Mouse (Mus musculus) monocyte, adult 2 months (primary cell): ENCODE measurements around the gene Cyba.

Experiments used
- DNase-seq, 2 experiments: peaks; one replicate each; pipeline ENCODE4 v3.0.0; 2022; ENCODE audit warnings: low spot score in 2 of 2, low read depth in 1 of 2

The Cyba gene

DNA sequence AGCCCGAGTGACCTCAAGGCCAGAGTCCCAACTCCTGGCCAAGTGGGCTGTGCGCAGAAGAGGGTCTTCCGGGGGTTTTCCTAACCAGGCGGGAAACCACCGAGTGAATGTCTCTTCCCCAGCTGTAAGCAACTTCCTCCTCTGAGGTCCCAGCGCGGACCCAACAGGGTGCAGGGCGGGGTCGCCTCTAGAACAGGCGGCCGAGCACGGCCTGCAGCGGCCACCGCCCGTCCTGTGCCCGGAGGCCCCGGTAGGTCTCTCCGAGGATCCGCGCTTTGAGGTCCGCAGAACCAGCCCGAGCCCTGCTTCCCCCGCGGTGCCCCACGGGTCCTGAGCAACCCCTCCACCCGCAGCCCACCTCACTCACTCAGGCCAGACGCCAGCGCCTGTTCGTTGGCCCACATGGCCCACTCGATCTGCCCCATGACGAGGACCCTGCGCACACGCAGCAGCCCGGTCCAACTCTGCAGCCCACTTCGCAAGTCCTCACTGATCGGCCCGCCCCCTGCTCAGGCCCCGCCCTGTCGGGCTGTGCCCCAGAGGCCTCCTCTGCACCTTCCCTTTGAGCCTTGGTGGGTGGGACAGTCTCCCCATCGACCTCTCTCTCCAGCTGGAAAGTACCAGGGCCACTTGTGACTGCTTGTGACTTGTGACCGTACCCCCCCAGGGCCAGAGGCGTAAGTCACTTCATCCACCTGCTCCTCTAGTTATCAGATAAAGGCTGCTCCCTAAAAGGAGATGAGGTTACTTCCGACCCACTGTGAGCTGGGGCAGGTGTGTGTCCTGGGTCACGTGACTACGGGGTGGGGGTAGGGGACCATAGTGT lies at the start of gene Cyba:
TSS of gene Cyba (minus strand) at position 488 of the 826 bp plus-strand sequence.
- peak; percentile 77 to 86 for DNase-seq

DNA sequence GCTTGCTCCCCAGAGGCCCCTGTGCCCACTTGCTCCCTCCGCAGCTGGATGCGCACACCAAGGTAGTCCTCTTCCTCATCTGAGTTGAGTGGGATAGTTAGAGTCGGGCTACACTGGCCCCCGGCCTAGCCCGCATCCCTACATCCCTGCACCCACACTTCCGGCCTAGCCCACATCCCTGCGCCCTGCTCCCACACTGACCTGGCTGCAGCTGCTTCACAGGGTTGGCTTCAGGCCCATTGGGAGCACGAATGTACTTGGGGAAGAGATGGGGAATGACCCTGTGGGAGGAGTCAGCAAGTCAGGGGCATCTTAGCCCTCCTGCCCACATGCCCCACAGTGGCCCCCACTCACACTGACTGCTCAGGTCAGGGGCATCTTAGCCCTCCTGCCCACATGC lies 49.7 kb upstream of the Cyba start:
- no peak for DNase-seq

DNA sequence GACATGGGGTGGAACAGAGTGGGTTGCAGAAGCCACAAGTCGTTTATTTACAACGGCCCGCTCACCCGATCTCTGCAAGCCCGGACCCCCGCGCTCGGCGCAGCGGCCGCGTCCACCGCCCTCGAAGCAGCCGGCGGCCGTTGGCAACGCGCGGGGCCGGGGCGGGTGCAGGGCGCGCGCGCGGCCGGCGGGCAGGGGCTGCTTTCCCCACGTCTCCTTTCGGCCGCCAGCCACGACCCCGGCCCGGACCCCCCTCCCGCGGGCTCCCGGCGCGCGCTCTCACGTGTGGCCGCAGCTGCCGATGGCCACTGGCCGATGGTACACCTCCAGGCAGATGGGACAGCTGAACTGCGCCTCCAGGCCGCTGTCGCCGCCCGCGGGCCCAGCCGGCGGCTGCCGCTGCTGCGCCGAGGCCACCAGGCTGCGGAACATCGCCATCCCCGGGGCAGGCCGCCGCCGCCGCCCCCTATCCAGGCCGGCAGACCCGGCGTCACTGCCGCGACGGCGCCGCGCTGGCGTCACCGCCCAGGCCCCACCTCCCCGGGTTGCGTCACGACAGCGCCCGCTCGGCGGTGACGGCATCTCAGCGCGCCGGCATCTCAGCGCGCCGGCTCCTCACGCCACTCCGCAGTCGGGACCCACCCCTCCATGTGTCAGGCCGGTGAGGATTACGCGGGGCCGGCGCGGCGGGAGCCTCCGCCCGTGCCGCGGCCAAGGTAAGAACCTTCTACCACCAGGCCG lies 43.0 kb upstream of the Cyba start, which contains the start of the genes Rnf166 and Ctu2:
TSS of gene Rnf166 (minus strand) at position 485 of the 741 bp plus-strand sequence.
TSS of gene Ctu2 (plus strand) at position 564 of the 741 bp plus-strand sequence.
- DNase-seq = peak; percentile 73 to 91

DNA sequence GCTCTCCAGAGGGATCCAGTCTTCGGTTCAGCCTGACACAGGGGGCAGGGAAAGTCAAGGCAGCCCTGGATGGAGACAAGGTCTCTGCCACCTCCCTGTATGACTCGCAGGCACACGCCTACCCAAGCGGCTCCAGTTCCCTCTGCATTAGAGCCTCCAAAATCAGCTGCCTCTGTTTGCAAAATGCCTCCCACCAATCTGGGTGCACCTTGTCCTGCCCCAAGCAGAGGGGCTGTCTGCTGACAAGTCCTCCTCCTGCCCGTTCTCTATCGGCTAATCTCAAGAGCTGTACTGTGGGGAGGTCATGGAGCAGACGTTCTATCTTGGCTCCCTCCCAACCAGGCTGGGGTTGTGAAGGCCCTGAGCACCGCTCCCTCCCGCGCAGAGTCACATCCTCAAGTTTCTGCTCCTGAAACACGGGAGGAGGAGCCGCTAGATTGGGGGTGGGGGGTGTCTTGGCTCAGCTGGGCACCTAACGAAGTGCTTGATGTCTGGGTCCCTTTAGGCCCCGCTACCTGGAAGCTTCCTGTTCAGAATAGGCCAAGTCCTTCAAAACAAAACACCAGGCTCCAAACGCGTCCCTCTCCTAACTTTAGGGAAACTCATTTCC lies 42.3 kb upstream of the Cyba start:
- no peak for DNase-seq

DNA sequence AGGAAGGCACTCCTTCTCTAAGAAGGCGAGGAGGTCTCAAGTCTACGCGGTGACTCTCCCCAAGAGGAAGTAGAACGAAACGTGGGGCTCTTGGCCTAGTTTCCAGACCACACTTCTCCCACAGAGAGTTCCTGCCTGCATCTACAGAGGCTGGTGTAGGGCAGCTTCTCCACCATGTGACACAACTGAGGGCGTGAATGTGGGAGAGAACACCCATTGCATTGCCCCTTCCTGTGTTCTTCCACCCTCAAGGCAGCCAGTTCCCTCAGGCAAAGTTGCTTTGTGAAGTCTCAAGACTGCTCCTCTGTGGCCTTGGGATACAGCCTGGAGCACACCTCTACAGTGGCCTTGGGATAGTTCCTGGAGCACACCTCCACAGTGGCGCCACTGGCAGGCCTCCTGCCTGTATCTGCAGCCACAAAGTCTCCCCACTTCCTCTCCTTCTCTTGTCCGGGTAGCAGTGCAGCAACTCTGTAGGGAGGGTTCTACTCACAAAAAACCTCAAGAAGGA lies 41.2 kb upstream of the Cyba start:
- DNase-seq = peak; percentile 33 to 52

DNA sequence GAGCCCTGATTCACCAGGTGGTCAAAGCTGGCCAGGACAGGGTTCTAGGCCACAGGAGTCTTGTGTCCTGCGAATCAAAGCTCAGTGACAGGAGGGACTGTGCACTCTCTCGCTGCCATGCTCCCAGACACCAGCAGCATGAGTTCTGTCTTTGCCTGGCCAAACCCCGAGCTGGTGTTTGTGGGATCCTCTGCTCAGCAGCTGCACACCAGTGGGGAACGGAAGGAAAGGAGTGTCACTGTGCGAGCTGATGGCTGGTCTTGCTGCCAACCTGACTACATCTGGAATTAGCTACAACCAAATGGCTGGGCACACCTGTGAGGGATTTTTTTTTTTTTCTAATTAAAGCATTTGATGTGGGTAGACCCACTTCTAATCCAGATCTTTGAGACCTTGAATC lies 38.0 kb upstream of the Cyba start:
- DNase-seq = no peak

DNA sequence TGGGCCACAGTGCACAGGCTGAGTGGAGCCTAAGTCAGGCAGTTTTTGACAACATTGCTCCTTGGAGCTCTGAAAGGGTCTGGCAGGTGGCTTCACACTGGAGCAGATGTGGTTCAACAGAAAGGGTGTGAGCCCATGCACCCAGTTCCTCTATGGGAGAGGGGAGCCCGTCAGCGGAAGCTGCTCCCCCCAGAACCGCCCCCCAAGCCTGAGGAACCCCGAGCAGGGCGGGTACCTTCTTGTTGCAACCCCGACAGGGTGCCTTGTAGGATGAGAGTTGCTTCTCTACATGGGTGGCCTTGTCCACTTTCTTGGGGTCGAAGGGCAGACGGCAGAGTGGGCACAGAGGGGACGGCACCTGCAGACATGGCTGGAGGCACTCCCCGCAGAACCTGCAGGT lies 37.2 kb upstream of the Cyba start:
- no peak for DNase-seq

DNA sequence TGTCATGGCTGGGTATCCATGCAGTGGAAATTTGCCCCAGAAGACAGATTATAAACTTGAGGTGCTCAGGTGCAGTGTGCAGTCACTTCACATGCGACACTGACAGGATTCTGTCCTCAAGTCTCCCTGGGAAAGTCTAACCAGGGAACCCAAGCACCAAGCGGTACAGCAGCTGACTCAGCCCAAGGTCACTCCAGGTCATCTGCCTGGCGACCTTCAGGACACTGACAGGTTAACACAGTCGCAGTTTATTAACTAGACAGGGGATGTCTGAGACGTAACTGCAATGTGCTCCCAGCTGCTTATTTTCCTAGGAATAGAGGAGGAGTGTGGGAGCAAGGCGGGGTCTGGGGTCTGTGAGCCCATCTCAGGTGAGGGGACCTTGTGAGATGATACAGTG lies 36.7 kb upstream of the Cyba start:
- DNase-seq = no peak

DNA sequence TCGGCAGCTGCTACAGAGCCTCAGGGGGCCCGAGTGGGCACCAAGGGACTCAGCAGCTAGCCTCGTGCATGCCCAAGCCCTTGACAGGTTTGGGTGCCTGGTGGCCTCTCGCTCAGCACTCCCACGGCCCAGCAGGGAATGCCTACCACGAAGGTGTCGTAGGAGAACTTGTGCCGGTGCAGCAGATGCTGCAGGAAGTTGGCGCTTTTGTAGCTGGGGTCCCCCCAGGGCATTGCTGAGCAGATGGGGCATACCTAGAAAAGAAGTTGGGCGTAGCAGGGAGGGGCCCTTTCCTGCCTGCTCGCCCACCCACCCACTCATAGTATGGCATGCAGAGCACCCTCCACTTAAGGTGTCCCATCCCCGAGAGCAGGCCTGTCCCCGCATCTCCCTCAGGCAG lies 35.1 kb upstream of the Cyba start:
- DNase-seq = no peak

DNA sequence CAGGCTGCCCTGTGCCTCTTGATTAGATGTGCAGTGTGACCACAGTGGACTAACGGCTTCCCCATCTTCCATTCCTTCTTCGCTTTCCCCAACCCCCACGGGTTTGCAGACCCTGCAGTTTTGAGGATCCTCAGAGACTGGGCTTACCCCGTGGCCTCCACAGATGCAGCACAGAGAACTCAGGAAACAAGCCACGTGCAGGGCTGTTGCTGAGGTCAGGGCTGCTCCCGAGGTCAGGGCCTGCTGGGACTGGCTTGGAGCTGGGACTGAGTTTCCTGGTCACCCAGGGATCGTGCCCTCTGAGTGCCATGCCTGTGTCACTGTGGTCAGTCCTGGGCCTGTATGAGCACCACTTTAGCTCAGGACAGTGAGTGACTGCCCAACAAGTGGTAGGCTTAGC lies 32.3 kb upstream of the Cyba start:
- DNase-seq = no peak

DNA sequence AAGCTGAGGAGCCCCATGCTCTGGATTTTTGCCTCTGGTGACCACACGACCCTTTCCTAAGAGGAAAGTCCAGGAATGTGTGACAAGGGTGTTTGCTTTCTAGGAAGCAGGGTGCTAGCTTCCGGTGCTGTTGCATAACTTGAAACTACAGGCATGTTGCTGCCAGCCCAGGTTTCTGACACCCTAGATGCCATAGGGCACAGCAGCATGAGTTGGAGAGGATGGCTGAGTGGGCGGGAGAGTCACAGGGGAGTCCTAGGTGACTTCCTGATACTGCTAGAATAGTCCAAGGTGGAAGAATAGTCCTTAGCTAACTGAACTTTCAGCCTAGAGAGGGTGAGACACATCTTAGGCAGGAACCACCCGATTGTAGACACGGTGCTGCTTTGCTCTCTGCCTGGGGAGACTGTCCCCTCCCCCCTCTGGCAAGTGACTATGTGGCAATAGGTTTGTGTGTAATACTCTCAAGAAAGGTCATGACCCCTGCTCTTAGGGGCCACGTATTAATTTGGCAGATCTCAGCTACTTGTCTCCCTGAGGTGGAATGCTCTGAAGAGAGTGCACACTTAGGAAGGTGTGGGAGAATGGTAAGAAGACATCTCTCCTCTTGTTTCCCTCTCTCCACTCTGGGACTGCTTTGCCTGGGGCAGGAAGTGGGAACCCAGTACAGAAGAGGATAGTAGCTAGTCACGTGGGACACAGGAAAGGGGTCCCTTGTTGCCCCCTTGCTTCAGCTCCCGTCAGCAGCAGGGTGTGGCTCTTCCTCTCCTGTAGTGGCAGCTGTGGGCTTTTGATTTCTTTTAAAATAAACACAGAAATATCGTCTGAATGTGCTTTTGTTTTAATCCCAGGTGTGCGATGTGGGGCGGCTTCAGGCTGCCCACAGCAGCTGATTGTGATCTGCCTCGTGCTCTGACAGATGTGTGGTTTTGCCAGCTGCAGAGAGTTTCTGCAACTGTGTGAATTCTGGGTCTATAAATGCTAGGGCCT lies 31.2 kb upstream of the Cyba start:
- peak in 1 of 2 experiments; percentile 26 for DNase-seq

DNA sequence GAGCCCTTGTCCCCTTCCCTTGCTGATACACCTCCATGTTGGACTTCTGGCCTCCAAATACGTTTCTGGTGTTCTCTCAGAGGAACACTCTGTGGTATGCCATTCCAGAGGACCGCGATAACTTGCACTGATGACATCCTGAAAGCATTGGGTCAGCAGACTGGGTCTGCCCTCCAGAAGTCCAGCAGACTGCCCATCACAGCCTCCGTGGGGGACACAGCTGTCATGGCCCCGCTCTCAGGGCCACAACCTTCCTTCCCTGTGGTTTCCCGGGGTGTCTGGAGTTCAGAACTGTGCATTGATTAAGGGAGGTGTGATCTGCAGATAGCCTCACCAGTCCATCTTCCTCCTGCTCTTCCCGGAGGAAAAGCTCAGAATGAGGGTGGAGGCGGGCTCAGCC lies 29.8 kb upstream of the Cyba start:
- DNase-seq = no peak

DNA sequence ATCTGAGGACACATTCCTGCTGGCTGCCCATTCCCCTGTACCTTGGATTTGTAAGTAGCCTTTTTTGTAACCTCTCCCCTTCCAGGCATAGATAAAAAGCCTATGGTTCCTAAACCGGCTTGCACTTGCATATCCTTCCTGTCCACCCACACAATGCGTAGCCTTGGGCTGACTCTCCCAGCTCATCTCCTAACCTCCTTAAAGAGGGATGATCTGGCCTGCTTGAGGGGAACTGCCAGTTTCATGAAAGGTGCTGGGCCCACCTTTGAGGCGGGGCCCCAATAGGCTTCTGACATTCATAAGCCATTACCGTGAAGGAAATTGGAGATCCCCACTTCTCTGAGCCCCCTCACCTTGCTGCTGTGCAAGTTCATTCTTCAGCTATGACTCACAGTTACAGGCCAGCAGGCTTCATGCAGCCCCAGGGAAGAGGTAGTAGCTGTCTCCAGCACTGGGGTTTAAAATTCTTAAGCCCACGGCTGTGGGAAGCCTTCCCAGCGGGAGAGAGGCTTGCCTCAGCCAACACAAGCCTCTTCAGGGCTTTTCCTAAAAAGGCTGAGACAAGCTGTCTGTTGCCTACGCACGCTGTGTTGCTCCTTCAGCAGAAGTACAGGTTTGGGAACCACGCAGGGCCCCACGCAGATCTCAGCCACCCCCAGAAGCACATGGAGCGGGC lies 28.9 kb upstream of the Cyba start:
- no peak for DNase-seq

DNA sequence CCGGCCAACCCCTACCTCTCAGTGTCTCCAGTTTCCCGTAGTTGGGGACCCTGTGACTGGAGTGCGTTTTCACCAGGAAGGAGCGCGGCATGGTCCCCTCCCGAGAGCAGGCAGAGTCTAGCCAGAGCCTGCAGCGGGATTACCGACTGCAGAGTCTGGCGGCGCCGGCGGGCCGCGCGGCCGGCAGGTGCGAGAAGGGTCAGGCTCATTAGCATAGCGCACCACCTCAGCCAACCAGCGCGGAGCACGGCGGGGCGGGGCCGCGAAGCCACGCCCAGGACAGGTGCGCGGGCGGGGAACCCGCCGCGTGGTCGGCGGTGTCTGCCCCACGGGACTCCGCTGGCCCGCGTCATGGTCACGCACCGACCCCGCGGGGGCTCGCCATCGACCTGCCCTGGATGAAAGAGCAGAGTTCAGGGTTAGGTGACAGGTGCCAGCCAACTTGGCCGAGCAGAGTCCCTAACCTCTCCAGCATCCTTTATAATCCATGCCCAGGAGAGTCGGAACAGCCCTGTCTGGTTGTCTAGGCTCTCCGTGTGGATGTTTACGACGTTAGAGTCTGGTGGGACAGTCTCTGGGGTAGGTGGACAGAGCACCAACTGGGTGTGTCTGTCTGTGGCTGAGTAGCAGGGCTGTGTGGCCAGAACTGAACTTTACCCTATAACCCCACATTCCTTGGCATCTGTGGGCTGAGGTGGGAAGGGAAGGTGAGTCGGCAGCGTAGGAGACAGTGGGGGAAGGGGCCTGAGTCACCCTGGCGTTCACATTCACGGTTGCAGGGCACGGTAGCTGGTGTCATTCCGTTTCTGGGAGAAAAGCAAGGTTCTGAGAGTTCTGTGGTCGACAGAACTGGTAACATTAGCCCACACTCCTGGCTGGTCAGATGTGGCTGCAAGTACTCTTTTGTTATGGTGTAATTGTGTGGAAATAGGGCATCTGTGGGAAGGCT lies 28.1 kb upstream of the Cyba start, which contains the start of gene Snai3:
TSS of gene Snai3 (minus strand) at position 210 of the 949 bp plus-strand sequence.
- DNase-seq = no peak

DNA sequence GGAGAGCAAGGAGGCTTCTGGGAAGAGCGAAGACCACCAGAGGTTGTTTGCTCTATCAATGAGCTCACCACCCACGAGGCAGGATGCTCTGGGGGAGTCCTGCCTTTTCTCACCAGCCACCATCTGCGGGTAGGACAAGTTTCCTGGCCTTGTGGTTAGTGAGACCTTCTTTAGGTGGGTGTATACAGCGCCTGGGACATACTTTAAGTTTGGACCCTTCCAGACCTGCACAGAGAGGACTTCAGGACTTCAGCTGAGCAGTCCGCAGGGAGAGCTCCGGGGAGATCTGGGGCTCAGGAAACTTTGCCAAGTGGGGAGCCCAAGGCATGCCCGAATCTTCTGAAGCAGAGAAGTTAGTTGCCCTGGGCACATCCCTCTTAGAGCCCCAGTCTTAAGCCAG lies 27.3 kb upstream of the Cyba start:
- DNase-seq = no peak

DNA sequence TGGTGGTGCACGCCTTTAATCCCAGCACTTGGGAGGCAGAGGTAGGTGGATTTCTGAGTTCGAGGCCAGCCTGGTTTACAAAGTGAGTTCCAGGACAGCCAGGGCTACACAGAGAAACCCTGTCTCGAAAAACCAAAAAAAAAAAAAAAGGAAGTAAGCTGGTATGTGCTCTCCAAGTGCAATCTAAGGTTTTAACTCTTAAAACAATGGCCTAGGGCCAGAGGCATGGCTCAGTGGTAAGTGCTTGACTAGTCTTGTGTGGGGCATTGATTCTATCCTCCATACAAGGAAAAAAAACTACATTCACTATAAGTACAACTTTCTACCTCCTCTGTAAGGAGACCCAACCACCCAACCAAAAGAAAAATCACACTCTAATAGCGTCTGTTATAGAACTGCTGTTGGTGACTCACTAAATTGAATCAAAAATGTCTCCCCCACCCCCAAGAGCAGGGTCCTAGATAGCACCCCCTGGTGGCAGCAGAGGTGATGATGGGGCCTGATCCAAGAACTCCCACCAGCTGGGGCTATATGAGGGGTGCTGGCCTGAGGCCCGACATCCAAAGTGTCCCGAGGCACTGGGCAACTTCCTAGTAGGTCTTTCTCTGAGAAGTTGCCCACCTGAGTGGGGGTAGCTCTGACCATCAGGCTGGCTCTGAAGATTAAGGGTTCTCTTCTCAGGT lies 26.6 kb upstream of the Cyba start:
- no peak for DNase-seq

DNA sequence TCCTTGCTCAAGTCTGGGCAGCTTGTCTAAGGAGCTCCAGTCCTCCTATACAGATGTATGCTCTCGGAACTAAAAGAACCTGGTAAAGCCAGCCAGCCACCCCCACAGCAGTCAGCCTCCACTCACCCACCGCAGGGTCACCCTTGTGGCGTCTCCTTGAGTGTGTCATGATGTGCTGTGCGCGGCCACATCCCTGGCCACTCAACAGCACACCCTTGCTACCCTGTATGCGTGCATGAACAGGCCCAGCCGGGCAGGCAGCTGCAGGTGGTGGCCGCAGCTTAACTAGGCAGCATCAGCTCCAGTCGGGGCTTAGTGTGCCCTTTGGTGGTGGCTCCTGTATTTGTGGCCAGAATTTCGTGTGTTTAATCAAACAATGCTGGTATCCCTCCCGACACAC lies 24.4 kb upstream of the Cyba start:
- no peak for DNase-seq

DNA sequence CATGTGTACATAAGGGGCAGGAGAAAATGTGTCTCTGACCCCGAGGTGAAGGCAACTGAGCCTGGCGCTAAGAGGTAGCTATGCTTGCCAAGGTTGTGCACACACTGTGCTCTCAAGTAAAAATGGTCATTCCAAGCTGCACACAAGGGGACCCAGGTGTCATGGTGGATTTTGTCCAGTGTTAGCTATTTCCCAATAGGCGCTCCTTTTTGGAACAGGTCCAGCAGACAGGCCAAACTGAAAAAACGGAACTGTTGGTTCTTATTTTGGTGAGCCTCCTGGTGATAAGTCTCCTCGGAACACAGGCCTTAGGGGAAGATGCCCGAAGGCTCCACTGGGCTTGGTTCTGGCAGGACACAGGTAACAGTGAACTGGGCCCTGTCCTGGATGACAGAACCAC lies 21.7 kb upstream of the Cyba start:
- peak in 1 of 2 experiments; percentile 40 for DNase-seq
